Mouse (Mus musculus): ENCODE results near the gene Rasgef1b. TPM values are rescaled to one million over a fixed set of nuclear protein-coding genes. Genes with fewer than 3 reads are reported as not detected.

Gene Rasgef1b
- polyA plus RNA-seq, 1 experiment from 2014 or later, result 30.5 TPM

GRCm38 (mm10) chr5:99252203-99253135, 476.4 kb downstream of the Rasgef1b start:
- H3K27ac ChIP-seq, result peak overlapping the region; percentile 64
- H3K4me3 ChIP-seq, result peak overlapping the region; percentile 53
- H3K36me3 ChIP-seq, result no peaks in the 10 kb centered on the region
- H3K9me3 ChIP-seq (replicated peaks), result no peaks in the 10 kb centered on the region
- H3K9ac ChIP-seq, result peak overlapping the region; percentile 68
- peaks cover 22% of the 10 kb centered on the region for H3K4me1 ChIP-seq
- H3K4me2 ChIP-seq (replicated peaks), result peak overlapping the region; percentile 65
- ATAC-seq (ENCODE audit: low FRiP score), result peak; percentile 91
- peaks cover 28% of the 10 kb centered on the region for H3K27me3 ChIP-seq
- under 1% methylated on average over 75 of the region's 78 CpGs for WGBS

DNA sequence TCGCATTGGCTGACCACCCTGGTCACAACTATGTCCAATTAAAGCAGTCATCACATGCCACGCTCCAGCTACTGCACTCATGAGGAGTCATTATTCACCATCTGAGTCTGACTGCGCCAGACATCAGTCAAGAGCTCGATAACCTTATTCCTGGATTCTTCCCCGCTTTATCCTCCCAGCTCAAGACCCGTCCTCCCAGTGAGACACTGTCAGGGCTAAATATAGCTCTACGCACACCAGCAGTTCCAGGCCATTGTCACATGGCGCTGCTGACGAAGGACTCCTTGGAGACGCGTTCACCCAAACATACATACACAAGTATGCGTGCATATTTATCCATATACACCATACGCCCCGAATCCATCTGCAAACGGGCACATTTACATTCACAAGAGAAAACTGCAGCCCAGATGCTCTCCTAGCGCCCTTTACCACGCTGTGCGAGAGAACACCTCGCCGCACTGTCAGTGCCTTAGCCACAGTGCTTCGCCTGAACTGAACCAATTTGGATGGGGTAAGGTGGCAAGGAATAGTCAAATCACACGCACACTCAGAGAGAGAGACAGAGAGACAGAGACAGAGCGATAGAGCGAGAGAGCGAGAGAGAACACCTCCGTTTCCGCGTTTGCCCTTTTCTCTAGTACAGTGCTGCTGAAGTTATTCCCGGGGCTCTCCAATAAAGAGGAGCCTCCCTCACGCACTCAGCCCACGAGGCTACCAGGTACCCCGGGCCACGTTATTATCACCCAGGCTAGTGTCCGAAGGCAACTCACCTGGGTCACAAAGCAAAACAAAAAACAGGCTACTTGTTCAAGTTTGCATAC, 477.3 kb downstream of the Rasgef1b start:
- Histone ChIP-seq H3K4me3 (peak overlapping the region; percentile 53), H3K27me3 (peaks cover 28% of the 10 kb centered on the region), H3K4me1 (peaks cover 31% of the 10 kb centered on the region), H3K9me3 (replicated peaks) (no peaks in the 10 kb centered on the region), H3K36me3 (no peaks in the 10 kb centered on the region), H3K4me2 (replicated peaks) (peak overlapping the region; percentile 65), H3K9ac (peak overlapping the region; percentile 68), H3K27ac (peak overlapping the region; percentile 35; the same call in 1 of the 2 replicates)
- ATAC-seq (ENCODE audit: low FRiP score), result peak; percentile 12; the same call in 1 of the 2 replicates
- 6% methylated on average over 34 of the region's 34 CpGs for WGBS

DNA sequence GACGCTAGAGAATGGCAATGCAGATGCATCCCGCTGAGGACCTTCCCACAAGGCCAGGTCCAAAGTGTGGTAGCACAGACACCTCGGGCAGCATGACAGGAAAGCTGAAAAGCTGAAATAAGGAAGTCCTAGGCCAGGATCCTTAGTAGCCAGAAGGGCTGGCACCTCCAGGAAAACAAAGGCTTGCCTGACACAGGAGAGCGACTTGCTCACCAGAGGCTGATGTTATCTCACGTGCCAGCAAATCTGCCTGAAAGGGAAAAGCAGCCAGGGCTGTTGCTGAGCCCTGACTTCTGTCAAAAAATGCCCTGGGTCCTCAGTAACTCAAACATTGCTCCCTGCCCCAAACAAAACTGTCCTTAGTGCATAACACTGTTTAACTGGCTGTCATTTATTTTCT, 478.0 kb downstream of the Rasgef1b start:
- H3K4me1 ChIP-seq, result peaks cover 37% of the 10 kb centered on the region
- H3K9ac ChIP-seq, result peak overlapping the region; percentile 68
- peak overlapping the region; percentile 35; the same call in 1 of the 2 replicates for H3K27ac ChIP-seq
- peak overlapping the region; percentile 65 for H3K4me2 ChIP-seq (replicated peaks)
- no peaks in the 10 kb centered on the region for H3K36me3 ChIP-seq
- peak overlapping the region; percentile 53 for H3K4me3 ChIP-seq
- no peaks in the 10 kb centered on the region for H3K9me3 ChIP-seq (replicated peaks)
- no peak for ATAC-seq (ENCODE audit: low FRiP score)
- peaks cover 28% of the 10 kb centered on the region for H3K27me3 ChIP-seq
- WGBS, result 30% methylated on average over 5 of the region's 5 CpGs

DNA sequence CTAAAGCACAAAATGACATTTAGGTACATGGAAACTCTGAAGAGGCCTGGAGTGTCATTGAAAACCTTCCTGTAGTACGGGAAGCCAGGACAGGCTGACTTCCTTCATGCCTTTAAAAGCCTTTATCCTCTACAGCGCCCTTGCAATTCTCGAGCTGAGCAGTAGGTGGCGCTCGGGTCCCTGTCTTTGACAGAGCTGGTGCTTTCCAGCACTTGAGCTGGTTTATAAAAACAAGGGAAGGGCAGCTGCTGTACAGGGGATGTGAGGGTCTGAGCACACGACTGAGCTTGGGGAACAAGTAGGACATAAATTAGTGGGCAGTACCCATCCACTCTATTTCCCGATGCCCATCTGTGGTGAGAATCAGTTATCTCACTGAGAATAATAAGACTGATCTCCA, 480.4 kb downstream of the Rasgef1b start:
- peak; percentile 46; the same call in 1 of the 2 replicates for ATAC-seq (ENCODE audit: low FRiP score)
- peaks cover 11% of the 10 kb centered on the region for H3K27me3 ChIP-seq
- no peak overlapping the region for H3K27ac ChIP-seq
- H3K4me3 ChIP-seq, result no peak overlapping the region
- H3K9me3 ChIP-seq (replicated peaks), result no peaks in the 10 kb centered on the region
- H3K4me2 ChIP-seq (replicated peaks), result no peak overlapping the region; the same call in 1 of the 2 replicates
- WGBS, result 4% methylated on average over 7 of the region's 7 CpGs
- H3K36me3 ChIP-seq, result no peaks in the 10 kb centered on the region
- no peak overlapping the region for H3K9ac ChIP-seq
- H3K4me1 ChIP-seq, result peaks cover 39% of the 10 kb centered on the region

- H3K9me3 ChIP-seq (replicated peaks), result no peaks in the 10 kb centered on the region
- H3K27ac ChIP-seq, result no peak overlapping the region
- WGBS, result 93% methylated on average over 6 of the region's 6 CpGs
- H3K4me2 ChIP-seq (replicated peaks), result no peak overlapping the region
- H3K4me1 ChIP-seq, result peaks cover 39% of the 10 kb centered on the region
- ATAC-seq (ENCODE audit: low FRiP score), result no peak
- no peak overlapping the region for H3K9ac ChIP-seq
- no peak overlapping the region for H3K4me3 ChIP-seq
- H3K36me3 ChIP-seq, result no peaks in the 10 kb centered on the region
- H3K27me3 ChIP-seq, result peaks cover 11% of the 10 kb centered on the region
These were observed 480.9 kb downstream of the Rasgef1b start for GRCm38 (mm10) chr5:99247915-99248314.

DNA sequence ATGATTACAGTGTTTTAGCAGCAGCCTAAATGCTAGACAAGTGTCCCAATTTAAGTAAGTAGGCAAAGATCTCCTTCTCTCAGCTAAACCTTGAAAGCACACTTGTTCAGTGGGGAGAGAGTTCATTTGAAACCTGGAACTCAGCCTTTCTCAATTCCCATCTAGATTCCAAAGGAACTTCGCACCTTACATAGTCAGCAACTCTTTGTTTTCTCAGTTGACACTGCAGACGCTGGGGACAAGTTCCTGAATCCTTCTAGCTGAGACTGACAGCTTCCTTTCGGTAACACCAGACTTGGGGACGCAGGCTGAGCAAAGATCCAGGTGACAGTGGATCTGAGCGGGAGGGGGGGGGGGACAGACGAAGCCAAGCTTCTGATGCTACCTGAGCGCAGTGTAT, 481.4 kb downstream of the Rasgef1b start:
- ATAC-seq (ENCODE audit: low FRiP score), result no peak
- H3K9me3 ChIP-seq (replicated peaks), result no peaks in the 10 kb centered on the region
- 0 out of 2 replicates have a peak overlapping the region, but pooled peaks have one; percentile 1 for H3K9ac ChIP-seq
- H3K27me3 ChIP-seq, result peaks cover 11% of the 10 kb centered on the region
- 0 out of 2 replicates have a peak overlapping the region, but pooled peaks have one; percentile 6 for H3K4me2 ChIP-seq (replicated peaks)
- H3K27ac ChIP-seq, result no peak overlapping the region
- H3K36me3 ChIP-seq, result 0 out of 2 replicates have a peak, but pooled peaks cover 3% of the 10 kb centered on the region
- WGBS, result 67% methylated on average over 7 of the region's 7 CpGs
- peaks cover 39% of the 10 kb centered on the region for H3K4me1 ChIP-seq
- H3K4me3 ChIP-seq, result no peak overlapping the region

DNA sequence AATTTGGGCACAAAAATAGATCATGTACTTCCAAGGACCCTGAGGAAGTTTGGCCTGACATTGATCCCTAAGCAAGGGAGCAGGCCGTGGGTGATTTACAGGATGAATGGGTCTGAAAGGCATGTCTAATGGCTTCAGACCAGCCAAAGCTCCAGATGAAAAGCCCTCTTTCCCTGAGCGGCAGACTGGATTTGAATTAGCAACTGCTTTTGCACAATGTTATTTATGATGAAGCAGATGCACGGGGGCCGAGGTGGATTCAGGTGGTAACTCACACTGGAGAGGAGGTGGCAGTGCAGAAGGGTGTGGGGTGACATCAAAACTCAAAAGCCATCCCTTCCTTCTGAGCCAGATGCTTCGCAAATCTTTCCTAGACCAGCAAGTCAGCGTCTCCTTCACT, 481.9 kb downstream of the Rasgef1b start:
- H3K27ac ChIP-seq, result no peak overlapping the region
- 0 out of 2 replicates have a peak overlapping the region, but pooled peaks have one; percentile 1 for H3K9ac ChIP-seq
- H3K36me3 ChIP-seq, result 0 out of 2 replicates have a peak, but pooled peaks cover 3% of the 10 kb centered on the region
- H3K4me3 ChIP-seq, result no peak overlapping the region
- peaks cover 11% of the 10 kb centered on the region for H3K27me3 ChIP-seq
- 0 out of 2 replicates have a peak overlapping the region, but pooled peaks have one; percentile 6 for H3K4me2 ChIP-seq (replicated peaks)
- ATAC-seq (ENCODE audit: low FRiP score), result no peak
- no peaks in the 10 kb centered on the region for H3K9me3 ChIP-seq (replicated peaks)
- H3K4me1 ChIP-seq, result peaks cover 39% of the 10 kb centered on the region
- 46% methylated on average over 6 of the region's 6 CpGs for WGBS

DNA sequence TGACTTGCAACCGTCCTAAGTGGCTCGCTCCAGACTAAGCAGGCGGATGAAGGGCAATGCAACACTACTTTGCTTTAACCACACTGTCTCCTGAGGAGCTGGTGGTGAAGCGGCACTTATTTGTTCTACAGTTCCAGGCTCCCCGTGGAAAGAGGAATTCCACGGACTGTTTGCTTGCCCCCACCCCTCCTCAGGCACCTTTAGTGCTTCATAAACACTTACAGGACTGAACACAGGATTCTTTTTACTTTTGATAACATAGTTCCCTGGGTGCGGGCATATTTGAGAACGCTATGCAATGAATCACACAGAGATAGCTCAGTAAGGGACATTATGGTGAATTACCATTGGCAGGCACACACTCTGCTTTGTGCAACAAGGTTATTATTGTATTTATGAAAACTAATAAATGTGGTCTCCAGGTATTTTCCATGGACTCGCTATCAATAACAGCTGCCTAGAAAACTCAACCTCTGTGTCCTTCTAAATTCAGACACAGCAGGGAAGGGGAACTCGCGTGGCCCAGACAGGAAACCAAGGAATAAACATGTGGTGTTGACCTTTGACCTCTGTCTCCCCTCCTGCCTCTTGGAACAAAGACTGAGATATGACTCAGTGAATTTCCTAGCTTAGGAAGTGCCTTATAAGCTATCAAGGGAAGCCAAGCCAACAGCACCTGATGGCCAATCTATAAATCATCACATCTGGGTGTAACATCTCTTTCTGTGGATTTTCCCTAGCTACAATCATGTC, 486.7 kb downstream of the Rasgef1b start:
- Histone ChIP-seq H3K9ac (no peak overlapping the region), H3K27me3 (no peaks in the 10 kb centered on the region), H3K4me2 (replicated peaks) (no peak overlapping the region), H3K9me3 (replicated peaks) (no peaks in the 10 kb centered on the region), H3K4me3 (no peak overlapping the region), H3K27ac (no peak overlapping the region), H3K36me3 (peaks cover 28% of the 10 kb centered on the region), H3K4me1 (peaks cover 14% of the 10 kb centered on the region)
- WGBS, result 63% methylated on average over 11 of the region's 11 CpGs
- no peak for ATAC-seq (ENCODE audit: low FRiP score)

DNA sequence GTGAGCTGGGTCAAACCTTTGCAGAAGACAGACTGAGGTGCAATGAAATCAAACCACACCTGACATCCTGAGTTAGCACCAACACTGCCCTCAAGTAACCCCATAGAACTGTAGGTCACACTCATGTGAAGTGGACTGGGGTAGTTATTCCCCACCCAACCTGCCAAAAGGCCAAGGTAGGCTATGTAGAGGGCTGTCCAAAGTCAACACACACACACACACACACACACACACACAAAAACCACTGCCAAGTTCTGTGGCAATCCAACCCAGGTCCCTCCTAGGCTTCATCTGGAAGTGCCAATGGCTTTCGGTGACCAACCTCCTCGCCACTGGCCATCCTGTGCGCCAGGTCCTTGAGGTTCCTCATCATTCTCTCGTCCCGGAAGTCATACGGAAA, 488.4 kb downstream of the Rasgef1b start:
- Histone ChIP-seq H3K4me3 (no peak overlapping the region), H3K27ac (no peak overlapping the region), H3K36me3 (peaks cover 28% of the 10 kb centered on the region), H3K9ac (no peak overlapping the region), H3K27me3 (no peaks in the 10 kb centered on the region), H3K4me1 (0 out of 2 replicates have a peak, but pooled peaks cover 3% of the 10 kb centered on the region), H3K4me2 (replicated peaks) (no peak overlapping the region), H3K9me3 (replicated peaks) (no peaks in the 10 kb centered on the region)
- no peak for ATAC-seq (ENCODE audit: low FRiP score)
- 91% methylated on average over 6 of the region's 6 CpGs for WGBS

DNA sequence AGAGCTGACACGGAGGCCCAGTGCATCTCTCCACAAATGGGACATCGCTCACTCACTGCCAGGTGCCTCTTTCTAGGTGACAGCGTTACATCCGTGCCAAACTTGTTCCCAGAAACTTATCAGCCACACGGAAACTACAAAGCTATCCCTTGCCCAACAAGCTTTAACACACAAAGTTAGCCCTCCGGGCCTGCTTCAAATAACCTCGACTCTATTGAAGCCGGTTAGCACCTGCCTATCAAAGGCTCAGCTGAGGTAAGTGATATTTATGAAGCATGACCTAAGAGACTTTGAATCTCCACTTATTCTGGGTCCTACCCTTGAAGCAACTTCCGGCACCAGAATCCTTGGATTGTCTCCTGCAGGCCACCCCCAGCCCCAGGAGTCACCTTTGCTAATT, 489.2 kb downstream of the Rasgef1b start:
- 90% methylated on average over 9 of the region's 9 CpGs for WGBS
- no peaks in the 10 kb centered on the region for H3K27me3 ChIP-seq
- no peak overlapping the region for H3K4me2 ChIP-seq (replicated peaks)
- no peak overlapping the region for H3K27ac ChIP-seq
- 0 out of 2 replicates have a peak, but pooled peaks cover 3% of the 10 kb centered on the region for H3K4me1 ChIP-seq
- ATAC-seq (ENCODE audit: low FRiP score), result no peak
- no peak overlapping the region for H3K9ac ChIP-seq
- no peaks in the 10 kb centered on the region for H3K9me3 ChIP-seq (replicated peaks)
- H3K36me3 ChIP-seq, result peaks cover 28% of the 10 kb centered on the region
- H3K4me3 ChIP-seq, result no peak overlapping the region

- WGBS, result 92% methylated on average over 4 of the region's 4 CpGs
These were observed 490.7 kb downstream of the Rasgef1b start for GRCm38 (mm10) chr5:99238150-99238549.

More at GRCm38 (mm10) chr5:99238150-99238549, 490.7 kb downstream of the Rasgef1b start:
- H3K4me3 ChIP-seq, result no peak overlapping the region
- no peak overlapping the region for H3K9ac ChIP-seq
- ATAC-seq (ENCODE audit: low FRiP score), result no peak
- no peaks in the 10 kb centered on the region for H3K27me3 ChIP-seq
- H3K4me1 ChIP-seq, result no peaks in the 10 kb centered on the region
- H3K36me3 ChIP-seq, result peaks cover 33% of the 10 kb centered on the region
- H3K9me3 ChIP-seq (replicated peaks), result no peaks in the 10 kb centered on the region
- no peak overlapping the region for H3K4me2 ChIP-seq (replicated peaks)
- H3K27ac ChIP-seq, result no peak overlapping the region
